In the genomic region with DNA sequence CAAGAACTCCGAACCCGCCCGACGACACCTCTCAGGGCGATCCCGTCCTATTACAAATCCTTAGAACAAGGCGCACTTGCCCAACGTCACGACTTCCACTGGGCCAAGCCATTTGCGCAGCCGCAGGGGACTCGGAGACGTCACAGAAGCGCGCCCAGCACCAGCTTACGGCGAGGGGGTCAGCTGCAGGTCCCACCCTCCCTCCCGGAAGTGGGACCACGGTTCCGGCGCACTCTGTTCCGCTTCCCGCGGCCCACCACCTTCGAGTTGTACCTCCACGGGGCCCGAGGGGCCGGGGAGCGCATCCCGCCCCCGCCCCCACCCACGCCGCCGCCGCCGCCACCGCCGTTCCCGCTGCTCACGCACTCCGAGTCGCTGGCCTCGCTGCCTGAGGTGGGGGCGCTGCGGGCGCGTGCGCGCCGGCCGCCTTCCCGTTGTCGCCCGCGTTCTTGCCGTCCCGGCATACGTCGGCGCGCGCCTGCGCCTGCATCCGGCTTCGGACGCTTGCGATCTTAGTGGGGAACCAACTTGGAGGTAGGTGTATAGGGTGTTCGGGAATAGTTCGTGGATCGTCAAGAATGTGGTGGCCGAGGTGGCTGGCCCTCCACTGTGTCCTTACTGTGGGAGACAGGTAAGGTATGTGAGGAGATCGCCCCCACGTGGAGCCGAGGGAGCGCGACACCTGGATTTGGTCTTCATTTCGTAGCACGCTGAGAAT, we compare ENCODE assay signal across 8 mouse cellular contexts. TPM values are rescaled to one million over a fixed set of nuclear protein-coding genes. Genes with fewer than 3 reads are reported as not detected.
DNase-seq lines count a peak whose midpoint lies in the region; ATAC-seq and TF ChIP-seq lines count a peak whose summit lies in the region.

A gene (plus strand): TSS at position 237 of the 718 bp plus-strand sequence.
A gene (minus strand): TSS at position 640 of the 718 bp plus-strand sequence.

- H3K4me1 ChIP-seq in G1E (ENCODE audit: insufficient read depth, low read depth, low read length): peaks cover 65% of the 10 kb centered on the region
- H3K4me1 ChIP-seq in forebrain, embryonic 16.5 days (replicated peaks; ENCODE audit: control insufficient read depth, insufficient read depth, low read length): peaks cover 46% of the 10 kb centered on the region
- peaks cover 30% of the 10 kb centered on the region for H3K4me1 ChIP-seq in lung, embryonic 15.5 days

- peak within 1 kb of the TSS; percentile 84 for H3K9ac ChIP-seq in forebrain, embryonic 16.5 days (replicated peaks; ENCODE audit: low read depth, low read length)
- peak within 1 kb of the TSS; percentile 96 for H3K9ac ChIP-seq in lung, embryonic 15.5 days

- TF ChIP-seq CTCF in G1E (IDR thresholded peaks at IDR 0.05; ENCODE audit: low read depth, low read length): 0 out of 2 replicates have a peak, but pooled peaks have one; percentile 8

- WGBS in forebrain, embryonic 16.5 days: under 1% methylated on average over 63 of the region's 78 CpGs
- under 1% methylated on average over 73 of the region's 78 CpGs for WGBS in lung, embryonic 15.5 days

- peak within 1 kb of the TSS; percentile 99 for H3K4me3 ChIP-seq in G1E (ENCODE audit: low read depth, low read length)
- H3K4me3 ChIP-seq in forebrain, embryonic 16.5 days (replicated peaks; ENCODE audit: low read length): peak within 1 kb of the TSS; percentile 84
- H3K4me3 ChIP-seq in lung, embryonic 15.5 days: peak within 1 kb of the TSS; percentile 93

- peak within 1 kb of the TSS; percentile 87 for H3K27ac ChIP-seq in forebrain, embryonic 16.5 days (ENCODE audit: low read length)
- H3K27ac ChIP-seq in lung, embryonic 15.5 days: peak within 1 kb of the TSS; percentile 89

- H3K27me3 ChIP-seq in G1E (ENCODE audit: insufficient read depth, low read length): no peaks in the 10 kb centered on the region
- no peaks in the 10 kb centered on the region for H3K27me3 ChIP-seq in forebrain, embryonic 16.5 days (replicated peaks; ENCODE audit: control insufficient read depth, insufficient read depth, low read length)
- no peaks in the 10 kb centered on the region for H3K27me3 ChIP-seq in lung, embryonic 15.5 days

- no peaks in the 10 kb centered on the region for H3K9me3 ChIP-seq in G1E (replicated peaks)
- H3K9me3 ChIP-seq in forebrain, embryonic 16.5 days (ENCODE audit: control insufficient read depth, low read length): no peaks in the 10 kb centered on the region
- no peaks in the 10 kb centered on the region for H3K9me3 ChIP-seq in lung, embryonic 15.5 days

- ATAC-seq in G1E (ENCODE audit: extremely low read depth, insufficient number of reproducible peaks, low FRiP score, poor library complexity, severe bottlenecking): peak; percentile 84
- ATAC-seq in forebrain, embryonic 16.5 days: peak; percentile 98
- peak; percentile 97 for ATAC-seq in lung, embryonic 15.5 days (ENCODE audit: borderline replicate concordance, extremely low read depth, low FRiP score, low TSS enrichment)

- peak within 1 kb of the TSS; percentile 87 for H3K4me2 ChIP-seq in forebrain, embryonic 16.5 days (ENCODE audit: low read length)
- peak within 1 kb of the TSS; percentile 72 for H3K4me2 ChIP-seq in lung, embryonic 15.5 days

- H3K36me3 ChIP-seq in G1E (replicated peaks): peaks cover 72% of the 10 kb centered on the region
- peaks cover 17% of the 10 kb centered on the region for H3K36me3 ChIP-seq in forebrain, embryonic 16.5 days (ENCODE audit: control insufficient read depth, insufficient read depth)
- peaks cover 52% of the 10 kb centered on the region for H3K36me3 ChIP-seq in lung, embryonic 15.5 days

- peak; percentile 91 for DNase-seq in G1E (ENCODE audit: low spot score)
- peak; percentile 97 to 98 for DNase-seq in cerebellum, adult 18-20 months
- peak; percentile 96 to 98 for DNase-seq in heart, postnatal 36 days
- peak; percentile 96 to 97 for DNase-seq in layer of hippocampus, adult 8-10 months (ENCODE audit: low spot score in 2 of 2)
- peak; percentile 96 for DNase-seq in ovary, adult 18-20 months (ENCODE audit: low spot score)
- DNase-seq in thymus, postnatal 0 days (ENCODE audit: low spot score): peak; percentile 97

- intact Hi-C loops in heart, postnatal 36 days (cut with DNase I): loop anchor here (2.0 kb wide), 1 partner anchor 43 kb away; no protein-coding TSS in a partner anchor

RNA-seq across cellular contexts. Expression of the first gene that starts in this region (rescaled TPM):
- total RNA-seq in G1E (2014; fragmentation: Nextera tagmentation) (67.3 and 70.8 TPM in 2 replicates), G1E (2017) (54.1 and 54.9 TPM in 2 replicates)
- 15.8 and 18.3 TPM in 2 replicates for polyA plus RNA-seq in G1E (2012)
- polyA plus RNA-seq in forebrain, embryonic 16.5 days (2015; fragmentation: Nextera tagmentation; extraction: Ambion mirVana): 43.5 and 49.4 TPM in 2 replicates
- total RNA-seq in heart, postnatal 36 days (2021): 10 to 100 TPM; 10.2 to 12.3 TPM
- 10 to 100 TPM; 12.7 to 16.1 (median 15.1) TPM for total RNA-seq in layer of hippocampus, adult 8-10 months (2022)
- 60.1 and 63.0 TPM in 2 replicates for polyA plus RNA-seq in lung, embryonic 15.5 days (2015; fragmentation: Nextera tagmentation; extraction: Ambion mirVana)
- 58.9 and 61.4 TPM in 2 replicates for polyA plus RNA-seq in thymus, postnatal 0 days (2015; fragmentation: Nextera tagmentation; extraction: Ambion mirVana)

RNA-seq across cellular contexts. Expression of the second gene that starts in this region (rescaled TPM):
- total RNA-seq in G1E (2014; fragmentation: Nextera tagmentation) (14.9 and 20.4 TPM in 2 replicates), G1E (2017) (19.2 and 24.8 TPM in 2 replicates)
- polyA plus RNA-seq in G1E (2012): 28.7 and 38.2 TPM in 2 replicates
- 18.4 and 23.5 TPM in 2 replicates for polyA plus RNA-seq in forebrain, embryonic 16.5 days (2015; fragmentation: Nextera tagmentation; extraction: Ambion mirVana)
- total RNA-seq in heart, postnatal 36 days (2021): 1 to 10 TPM; 4.8 to 5.2 TPM
- total RNA-seq in layer of hippocampus, adult 8-10 months (2022): 10 to 100 TPM; 25.2 to 31.5 (median 26.2) TPM
- polyA plus RNA-seq in lung, embryonic 15.5 days (2015; fragmentation: Nextera tagmentation; extraction: Ambion mirVana): 18.3 and 18.5 TPM in 2 replicates
- polyA plus RNA-seq in thymus, postnatal 0 days (2015; fragmentation: Nextera tagmentation; extraction: Ambion mirVana): 15.7 and 16.6 TPM in 2 replicates

Comparison
In these comparisons a context has a peak if more than half of its experiments do, and no peak if none do; other contexts are left out.
1. Peak in every context shown above with its lines: DNase-seq, ATAC-seq, H3K4me3 ChIP-seq and H3K27ac ChIP-seq.